Comparison of ENCODE assay signal across 23 mouse cellular contexts in the genomic region with DNA sequence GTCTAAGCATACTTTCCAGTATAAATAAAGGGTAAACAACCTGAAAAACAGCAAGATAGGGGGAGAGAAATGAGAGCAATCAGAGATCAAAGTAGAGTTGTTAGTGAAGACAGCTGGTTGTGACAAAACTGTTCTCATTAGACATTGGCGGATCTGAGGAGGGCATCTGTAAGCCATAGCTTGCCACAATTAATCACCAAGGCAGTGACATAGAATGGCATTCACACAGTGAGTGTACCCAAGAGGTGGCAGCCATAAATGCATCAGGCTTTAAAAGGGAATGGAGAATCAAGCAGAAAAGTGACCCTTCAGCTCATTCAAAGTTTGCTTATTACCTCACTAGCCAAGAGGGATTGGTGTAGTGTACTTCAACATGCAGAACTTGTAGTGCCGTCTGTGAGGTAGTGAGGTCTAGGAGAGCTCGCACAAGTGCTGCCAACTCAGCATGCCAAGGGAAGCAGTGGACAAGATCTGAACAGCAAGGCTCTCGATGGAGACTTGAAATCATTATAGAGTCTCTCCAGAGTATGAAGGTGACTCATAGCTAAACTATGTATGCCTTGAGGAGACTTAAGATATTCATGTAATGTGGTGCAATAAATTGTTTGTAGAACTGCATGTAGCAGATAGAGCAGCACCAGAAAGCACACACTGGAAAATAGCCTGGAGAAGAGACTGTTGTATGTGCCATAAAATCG. TPM values are rescaled to one million over a fixed set of nuclear protein-coding genes. Genes with fewer than 3 reads are reported as not detected.
DNase-seq lines count a peak whose midpoint lies in the region; ATAC-seq and TF ChIP-seq lines count a peak whose summit lies in the region.
"Had no signal": no experiment of that assay in that cellular context is flagged by ENCODE, and none has a peak within 500 bp of the region (broad histone marks: within the 10 kb centered on the region; RNA-seq: fewer than 3 reads in every experiment).

No protein-coding gene starts in this region.

- H3K4me1 ChIP-seq in forebrain, embryonic 14.5 days (ENCODE audit: control insufficient read depth, insufficient read depth, low read length): no peaks in the 10 kb centered on the region
- no peaks in the 10 kb centered on the region for H3K4me1 ChIP-seq in forebrain, embryonic 10.5 days
- H3K4me1 ChIP-seq in lung, adult 2 months (ENCODE audit: control insufficient read depth, insufficient read depth, low read length): no peaks in the 10 kb centered on the region; the same call in 1 of the 2 replicates
- H3K4me1 ChIP-seq: hindbrain, embryonic 10.5 days; midbrain, embryonic 15.5 days had no signal

- intact Hi-C loops in left cerebral cortex, postnatal 36 days (cut with DNase I): no loop called here

- H3K27ac ChIP-seq in forebrain, embryonic 14.5 days (ENCODE audit: low read depth, low read length): no peak overlapping the region
- H3K27ac ChIP-seq in forebrain, embryonic 10.5 days: no peak overlapping the region
- H3K27ac ChIP-seq: hindbrain, embryonic 10.5 days; layer of hippocampus, adult 2 months; left cerebral cortex, adult 2 months; liver, embryonic 14.5 days; midbrain, embryonic 15.5 days had no signal

- TF ChIP-seq POLR2A in brain, embryonic 14.5 days (IDR thresholded peaks at IDR 0.05; ENCODE audit: borderline replicate concordance, extremely low read depth, insufficient read depth, insufficient read length, poor library complexity, severe bottlenecking): no peak
- no peak for TF ChIP-seq POLR2A in lung, adult 2 months (IDR thresholded peaks at IDR 0.05; ENCODE audit: borderline replicate concordance, extremely low read depth, low read depth, low read length)

- no peak overlapping the region for H3K9ac ChIP-seq in forebrain, embryonic 14.5 days (ENCODE audit: low read length)
- H3K9ac ChIP-seq: liver, embryonic 14.5 days; midbrain, embryonic 15.5 days had no signal

- H3K4me2 ChIP-seq in forebrain, embryonic 14.5 days (ENCODE audit: low read length): no peak overlapping the region
- H3K4me2 ChIP-seq: midbrain, embryonic 15.5 days had no signal

- no peaks in the 10 kb centered on the region for H3K36me3 ChIP-seq in forebrain, embryonic 14.5 days (ENCODE audit: control insufficient read depth, insufficient read depth, low read length)
- H3K36me3 ChIP-seq in forebrain, embryonic 10.5 days (replicated peaks): no peaks in the 10 kb centered on the region
- H3K36me3 ChIP-seq: hindbrain, embryonic 10.5 days; midbrain, embryonic 15.5 days had no signal

- H3K27me3 ChIP-seq in forebrain, embryonic 14.5 days (replicated peaks; ENCODE audit: control insufficient read depth, insufficient read depth, low read length): no peaks in the 10 kb centered on the region
- H3K27me3 ChIP-seq in forebrain, embryonic 10.5 days (ENCODE audit: poor library complexity, severe bottlenecking): no peaks in the 10 kb centered on the region
- H3K27me3 ChIP-seq: midbrain, embryonic 15.5 days had no signal

- no peak overlapping the region for H3K4me3 ChIP-seq in forebrain, embryonic 14.5 days (ENCODE audit: low read depth, low read length)
- H3K4me3 ChIP-seq in forebrain, embryonic 10.5 days: no peak overlapping the region
- no peak overlapping the region for H3K4me3 ChIP-seq in lung, adult 2 months (replicated peaks; ENCODE audit: extremely low read depth, low read depth, low read length)
- H3K4me3 ChIP-seq: hindbrain, embryonic 10.5 days; layer of hippocampus, adult 2 months; left cerebral cortex, adult 2 months; midbrain, embryonic 15.5 days had no signal

- WGBS in forebrain, embryonic 14.5 days: 75% methylated on average over 5 of the region's 5 CpGs
- WGBS in forebrain, embryonic 10.5 days: 89% methylated on average over 5 of the region's 5 CpGs
- whole genome bisulfite sequencing in lung, adult 2 months: 61% methylated on average over 5 of the region's 5 CpGs

- peak; percentile 44 for ATAC-seq in forebrain, embryonic 14.5 days
- ATAC-seq: midbrain, embryonic 15.5 days had no signal

- no peak for TF ChIP-seq CTCF in brain, embryonic 14.5 days (IDR thresholded peaks at IDR 0.05; ENCODE audit: borderline replicate concordance, extremely low read depth, insufficient read depth, insufficient read length)
- TF ChIP-seq CTCF in lung, adult 2 months (IDR thresholded peaks at IDR 0.05; ENCODE audit: insufficient read depth, low read length): no peak

- no peaks in the 10 kb centered on the region for H3K9me3 ChIP-seq in forebrain, embryonic 14.5 days (replicated peaks; ENCODE audit: control insufficient read depth, low read length)
- H3K9me3 ChIP-seq in forebrain, embryonic 10.5 days: no peaks in the 10 kb centered on the region
- H3K9me3 ChIP-seq: hindbrain, embryonic 10.5 days; midbrain, embryonic 15.5 days had no signal

- peak; percentile 13 for DNase-seq in forebrain, embryonic 14.5 days (ENCODE audit: low spot score)
- DNase-seq in forebrain, embryonic 10.5 days (ENCODE audit: extremely low spot score, low spot score): no peak
- DNase-seq in brain, embryonic 14.5 days (ENCODE audit: low read depth): peak; percentile 45
- peak; percentile 4 for DNase-seq in lung, adult 2 months
- peak; percentile 54 for DNase-seq in lung, postnatal 36 days
- DNase-seq in left cerebral cortex, postnatal 36 days (ENCODE audit: low spot score in 2 of 2): no peak
- DNase-seq in layer of hippocampus, adult 8-10 months (ENCODE audit: low spot score in 2 of 2): no peak
- no peak for DNase-seq in yolk sac, embryonic 10.5 days (ENCODE audit: low spot score)
- DNase-seq: cerebellum, postnatal 10 days; gastrocnemius, postnatal 10 days; kidney, postnatal 10 days had no signal

RNA-seq across cellular contexts. Expression of gene Gnrhr, which starts 29.6 kb away (rescaled TPM):
- not detected in 2 replicates for polyA plus RNA-seq in forebrain, embryonic 14.5 days (2014; fragmentation: Nextera tagmentation; extraction: Ambion mirVana)
- polyA plus RNA-seq in forebrain, embryonic 10.5 days (2016; fragmentation: Nextera tagmentation; extraction: Ambion mirVana): not detected in 2 replicates
- not detected in 2 replicates for polyA plus RNA-seq in brain, embryonic 14.5 days (2012; rRNA removed)
- polyA plus RNA-seq in lung, adult 2 months (2012; rRNA removed): not detected in 2 replicates
- not detected for total RNA-seq in left cerebral cortex, postnatal 36 days (2021)
- total RNA-seq in layer of hippocampus, adult 8-10 months (2022): not detected
- total RNA-seq: gastrocnemius, postnatal 10 days; layer of hippocampus, adult 2 months; left cerebral cortex, adult 2 months; megakaryocyte, adult 5-6 weeks had no signal
- polyA plus RNA-seq: embryonic facial prominence, embryonic 14.5 days; heart, embryonic 16.5 days; hindbrain, embryonic 10.5 days; intestine, embryonic 14.5 days; limb, embryonic 11.5 days; liver, embryonic 14.5 days; midbrain, embryonic 15.5 days; spleen, adult 2 months; stomach, embryonic 16.5 days had no signal

RNA-seq across cellular contexts. Expression of gene Uba6, which starts 54.7 kb away (rescaled TPM):
- 18.9 and 25.9 TPM in 2 replicates for polyA plus RNA-seq in forebrain, embryonic 14.5 days (2014; fragmentation: Nextera tagmentation; extraction: Ambion mirVana)
- 15.5 and 17.0 TPM in 2 replicates for polyA plus RNA-seq in forebrain, embryonic 10.5 days (2016; fragmentation: Nextera tagmentation; extraction: Ambion mirVana)
- polyA plus RNA-seq in brain, embryonic 14.5 days (2012; rRNA removed): 10.4 and 11.6 TPM in 2 replicates
- polyA plus RNA-seq in lung, adult 2 months (2012; rRNA removed): 1.1 and 1.9 TPM in 2 replicates
- 10 to 100 TPM; 19.0 to 24.9 TPM for total RNA-seq in left cerebral cortex, postnatal 36 days (2021)
- 10 to 100 TPM; 14.9 to 26.5 (median 20.3) TPM for total RNA-seq in layer of hippocampus, adult 8-10 months (2022)

Comparison
In these comparisons a context has a peak if more than half of its experiments do, and no peak if none do; other contexts are left out.
1. DNase-seq: peak in forebrain, embryonic 14.5 days (single experiment), brain, embryonic 14.5 days (single experiment), lung, adult 2 months (single experiment) and lung, postnatal 36 days (single experiment); none in forebrain, embryonic 10.5 days (single experiment), left cerebral cortex, postnatal 36 days (0 of 2), layer of hippocampus, adult 8-10 months (0 of 2) and yolk sac, embryonic 10.5 days (single experiment).